Mouse (Mus musculus): ENCODE measurements at regions not wholly inside any gene's neighbourhood (a gene's known extent, or its start where the extent isn't known, plus 50 kb on each side); places are given as distances from the start of the nearest gene placed in this dataset.

DNA sequence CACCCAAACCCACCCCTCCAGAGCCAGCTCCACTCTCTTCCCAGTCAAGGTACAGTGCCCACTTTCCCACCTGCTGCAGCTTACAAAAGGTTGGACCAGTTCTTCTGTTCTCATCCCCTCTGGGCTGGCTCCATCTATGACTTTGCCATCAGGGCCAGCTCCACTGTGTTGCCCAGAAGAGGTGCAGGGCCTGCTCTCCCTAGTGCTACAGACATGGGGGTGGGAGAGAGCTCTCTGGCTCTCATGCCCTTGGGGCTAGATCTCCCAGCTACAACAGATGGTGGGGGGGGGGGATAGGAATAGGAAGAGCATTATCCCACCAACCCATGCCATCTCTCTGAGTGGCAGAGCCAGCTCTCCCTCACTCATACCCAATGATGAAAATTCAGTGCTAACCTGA is 219.6 kb upstream of the G2e3 start:
- no peak for DNase-seq (ENCODE audit: low read depth, low spot score)

DNA sequence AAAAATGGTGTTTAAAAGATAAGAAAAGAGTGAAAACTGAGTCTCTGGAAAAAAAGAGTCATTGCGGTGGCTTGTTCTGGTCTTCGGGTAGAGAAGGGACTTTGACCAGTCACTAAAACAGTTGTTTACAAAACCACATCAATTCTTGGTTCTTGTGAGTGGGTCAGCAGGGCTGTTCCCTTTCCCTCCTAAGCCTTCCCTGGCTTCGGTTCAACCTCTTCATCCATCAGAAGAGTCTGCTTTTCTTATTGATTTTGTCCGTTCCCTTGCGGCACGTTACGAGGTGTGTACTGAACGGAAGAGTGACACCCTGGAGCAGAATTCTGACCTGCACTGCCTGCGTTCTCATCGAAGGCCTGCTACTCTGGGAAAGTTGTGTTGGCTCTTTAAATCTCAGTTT is 229.1 kb upstream of the G2e3 start:
- DNase-seq (ENCODE audit: low read depth, low spot score) = no peak

DNA sequence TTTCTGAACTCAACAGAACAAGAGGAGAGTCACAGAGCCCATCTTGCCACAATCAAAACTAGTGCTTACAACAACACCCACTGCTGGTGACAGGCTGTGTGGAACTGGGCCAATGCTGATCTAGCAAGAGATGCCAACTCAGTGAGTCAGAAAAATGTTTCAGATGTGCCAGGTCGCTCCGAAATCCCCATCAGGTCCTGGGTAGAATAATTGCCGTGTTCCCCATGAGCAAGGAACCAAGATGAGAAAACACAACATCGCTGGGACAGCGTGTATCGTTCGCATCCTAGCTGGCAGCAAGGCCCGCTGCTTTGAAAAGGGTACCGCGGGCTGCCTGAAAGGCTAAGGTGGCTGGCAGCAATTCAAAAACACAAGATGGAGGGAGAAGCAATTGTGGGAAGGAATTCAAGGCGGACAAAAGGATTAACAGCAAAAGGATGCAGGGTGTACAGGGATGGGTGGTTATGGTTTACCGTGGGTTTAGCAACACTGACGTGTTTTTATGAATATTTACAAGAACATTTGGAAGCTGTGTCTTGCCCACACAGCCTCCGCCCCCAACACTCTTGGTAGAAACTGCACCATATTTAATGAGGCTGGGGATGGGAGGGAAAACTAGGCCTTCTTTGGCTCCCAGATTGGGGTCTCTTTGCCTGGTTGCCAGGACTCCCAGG is 229.7 kb upstream of the G2e3 start:
- no peak for DNase-seq (ENCODE audit: low read depth, low spot score)

DNA sequence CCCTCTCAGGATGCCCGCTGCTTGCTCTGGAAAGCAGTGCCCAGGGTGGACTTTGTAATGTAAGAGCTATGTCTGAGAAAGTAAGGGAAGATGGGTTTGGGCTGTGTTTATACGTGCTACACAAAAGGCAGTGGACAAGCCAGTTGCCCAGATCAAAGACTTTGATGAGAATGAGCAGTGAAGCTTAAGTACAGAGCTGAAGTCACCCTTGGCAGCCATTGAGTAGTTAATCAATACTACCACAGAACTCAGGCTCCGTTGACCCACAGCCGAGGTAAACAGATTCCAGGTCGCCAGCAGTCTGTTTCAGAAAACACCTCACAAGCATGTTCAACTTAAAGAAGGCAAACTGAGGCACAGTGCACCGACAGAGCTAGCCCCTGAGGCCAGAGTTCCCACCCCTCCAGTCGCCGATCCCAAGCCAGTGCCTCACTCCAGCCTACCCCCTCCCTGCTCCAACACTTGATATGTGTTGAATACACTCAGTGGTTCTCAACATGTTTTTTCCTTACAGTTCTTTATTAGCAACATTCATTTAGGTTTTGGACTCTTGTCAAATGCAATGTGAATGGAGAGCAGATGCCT is 230.3 kb upstream of the G2e3 start:
- no peak for DNase-seq (ENCODE audit: low read depth, low spot score)

DNA sequence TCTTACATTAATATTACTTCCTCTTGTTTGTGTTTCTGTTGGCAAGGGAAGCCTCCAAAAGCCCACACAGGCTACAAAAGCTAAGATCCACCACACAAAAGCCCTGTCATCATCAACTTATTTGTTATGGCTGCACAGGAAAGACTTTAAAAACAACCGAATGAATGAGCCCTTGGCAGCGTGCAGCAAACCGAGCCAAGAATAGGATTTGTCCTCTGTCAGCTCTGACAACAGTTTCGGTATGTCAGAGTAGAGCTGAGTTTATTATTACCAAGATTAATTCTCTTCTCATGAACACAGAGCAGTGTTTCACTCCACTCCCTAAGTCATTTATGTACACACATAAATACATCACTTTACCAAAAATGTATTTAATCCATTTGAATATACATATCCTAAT is 236.1 kb upstream of the G2e3 start:
- DNase-seq (ENCODE audit: low read depth, low spot score) = no peak

DNA sequence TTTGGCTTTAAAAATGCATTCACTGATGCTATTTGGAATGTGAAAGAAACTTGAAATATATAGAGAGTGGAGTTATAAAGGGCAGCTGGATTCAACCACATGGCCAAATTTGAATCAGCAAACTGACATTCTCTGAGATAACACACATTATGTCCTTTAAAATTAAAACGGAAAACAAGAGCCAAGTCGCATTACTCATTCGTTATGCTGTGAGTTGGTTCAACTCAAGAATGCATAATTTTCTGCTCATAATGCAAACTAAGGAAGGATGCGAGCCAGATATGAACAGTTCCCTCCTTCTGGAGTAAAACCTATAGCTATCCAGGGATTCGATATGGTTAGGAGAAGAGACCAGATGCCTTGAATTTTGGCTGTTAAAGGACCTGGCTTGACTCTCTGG is 239.8 kb upstream of the G2e3 start:
- DNase-seq (ENCODE audit: low read depth, low spot score) = no peak

DNA sequence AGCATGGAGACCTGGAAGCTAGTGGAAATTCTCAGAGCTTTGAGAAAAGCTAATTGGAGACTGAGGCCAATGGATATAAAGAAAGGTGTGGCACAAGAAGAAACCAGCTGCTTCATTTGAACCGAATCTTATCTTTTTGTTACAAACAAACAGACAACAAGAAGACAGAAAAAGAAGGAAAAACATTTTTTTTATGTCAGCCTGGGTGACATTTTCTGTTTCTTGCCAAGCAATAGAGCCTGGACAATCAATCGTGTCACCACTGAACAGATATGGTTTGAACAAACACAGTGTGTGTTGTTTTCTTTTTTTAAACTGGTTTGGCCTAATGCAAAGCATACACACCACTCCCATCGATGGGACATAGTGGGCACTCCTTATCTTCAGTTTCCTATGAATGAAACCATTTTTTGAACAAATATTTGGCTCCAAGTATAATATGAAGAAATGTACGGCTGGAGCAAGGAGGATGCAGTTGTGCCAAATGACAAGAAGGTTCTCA is 244.3 kb upstream of the G2e3 start:
- DNase-seq (ENCODE audit: low read depth, low spot score) = no peak

DNA sequence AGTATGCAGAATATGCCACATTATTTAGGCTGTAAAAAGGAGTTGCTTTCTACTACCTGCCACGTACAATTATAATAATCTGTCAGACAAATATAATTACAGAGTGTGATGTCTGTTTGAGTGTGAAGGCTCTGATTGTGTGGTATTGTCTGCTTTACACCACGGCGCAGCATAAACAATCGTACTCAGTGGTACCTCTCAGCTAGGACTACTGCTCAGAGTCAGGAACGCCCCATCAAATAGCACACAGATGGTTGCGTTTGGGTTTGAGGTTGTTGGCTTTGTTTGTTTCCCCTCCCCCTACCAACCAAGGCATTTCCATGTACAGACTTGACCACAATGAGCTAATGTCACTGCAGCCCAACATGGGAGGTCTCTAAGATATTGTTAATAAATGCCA is 246.2 kb upstream of the G2e3 start:
- no peak for DNase-seq (ENCODE audit: low read depth, low spot score)

DNA sequence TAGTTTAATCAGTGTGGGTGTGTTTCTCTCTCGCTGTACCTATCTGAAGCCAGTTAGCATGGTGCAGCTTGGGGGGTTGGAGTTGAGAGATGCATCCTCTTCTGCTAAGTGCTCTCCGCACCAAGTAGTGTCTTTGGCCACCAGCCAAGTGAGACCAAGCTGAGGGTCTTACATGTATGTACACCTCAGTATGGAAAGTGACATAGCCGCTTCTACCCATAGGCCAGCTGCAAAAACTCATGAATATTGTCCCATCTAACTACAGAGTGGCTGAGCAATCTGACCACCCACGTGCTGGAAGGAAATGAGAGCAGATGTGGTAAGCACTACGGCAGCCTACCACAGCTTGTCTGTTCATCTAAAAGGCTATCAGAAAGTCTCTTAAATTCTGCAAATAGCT is 247.0 kb upstream of the G2e3 start:
- no peak for DNase-seq (ENCODE audit: low read depth, low spot score)

DNA sequence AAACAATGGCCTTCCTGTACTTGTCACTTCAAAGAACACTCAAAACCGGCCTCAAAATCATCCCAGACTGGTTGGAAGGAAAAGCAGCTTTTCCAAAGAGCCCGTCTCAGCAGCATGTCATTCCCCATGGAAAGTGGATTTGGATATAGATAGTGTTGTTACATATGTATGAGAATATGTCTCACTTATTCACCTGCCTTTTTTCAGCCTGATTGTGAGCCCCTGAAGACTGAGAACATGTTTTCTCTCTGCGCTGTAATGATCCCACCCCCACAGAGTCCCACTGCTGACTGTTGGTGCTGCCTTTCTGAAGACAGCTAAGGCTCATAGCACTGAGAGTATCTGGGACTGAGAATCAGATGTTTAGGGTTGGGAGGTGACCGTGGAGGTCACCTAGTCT is 251.9 kb upstream of the G2e3 start:
- DNase-seq (ENCODE audit: low read depth, low spot score) = no peak

DNA sequence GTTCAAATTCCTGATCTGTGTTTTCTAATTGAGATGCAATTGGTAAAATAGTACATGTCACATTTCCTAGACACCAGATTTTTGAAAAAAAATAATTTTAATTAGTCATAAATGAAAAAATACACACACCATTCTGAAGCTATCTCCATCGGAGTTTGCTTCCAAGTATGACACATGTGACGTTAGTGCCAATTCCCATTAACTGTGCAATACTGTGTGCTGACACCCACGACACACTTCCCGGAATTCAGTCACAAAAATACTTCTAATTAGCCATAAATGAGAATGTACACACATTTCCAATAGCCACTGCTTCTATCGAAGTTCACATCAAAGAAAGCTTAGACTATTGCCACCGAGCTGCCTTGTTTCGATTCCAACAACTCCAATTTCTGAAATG is 258.5 kb upstream of the G2e3 start:
- DNase-seq (ENCODE audit: low read depth, low spot score) = no peak

DNA sequence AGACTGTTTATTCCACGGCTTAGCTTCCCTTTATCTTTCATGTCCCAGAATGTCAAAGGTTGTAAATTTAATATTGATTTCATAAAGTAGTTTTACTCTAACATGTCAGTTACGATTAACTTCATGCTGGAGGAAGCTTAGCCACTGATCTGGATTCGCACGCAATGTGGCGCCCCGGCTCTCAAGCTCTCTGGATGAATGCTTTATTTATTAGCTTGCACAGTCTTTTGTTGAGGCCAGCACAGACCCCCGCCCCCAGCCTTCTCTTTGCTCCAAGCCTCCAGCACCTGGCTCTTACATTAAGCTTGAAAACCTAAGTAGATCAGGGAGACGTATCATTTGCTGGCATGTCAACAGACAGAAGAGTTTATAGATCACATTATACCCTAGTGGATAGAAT is 266.1 kb upstream of the G2e3 start:
- no peak for DNase-seq (ENCODE audit: low read depth, low spot score)

DNA sequence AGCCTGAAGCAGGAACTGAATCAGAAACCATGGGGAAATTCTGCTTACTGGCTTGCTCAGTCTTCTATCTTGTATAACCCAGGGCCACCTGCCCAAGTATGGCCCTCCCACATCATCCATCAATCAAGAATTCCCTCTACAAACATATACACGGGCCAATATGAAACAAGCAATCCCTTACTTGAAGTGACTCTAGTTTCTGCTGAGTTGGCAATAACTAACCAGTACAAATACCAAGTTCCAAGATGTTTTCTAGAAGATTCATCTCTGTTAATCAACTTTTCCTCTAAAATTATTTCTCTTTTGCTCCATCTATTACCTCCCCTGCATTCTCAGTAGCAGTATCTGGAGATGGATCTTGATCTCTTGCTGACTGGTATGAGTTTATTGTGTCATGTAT is 274.4 kb upstream of the G2e3 start:
- no peak for DNase-seq (ENCODE audit: low read depth, low spot score)

DNA sequence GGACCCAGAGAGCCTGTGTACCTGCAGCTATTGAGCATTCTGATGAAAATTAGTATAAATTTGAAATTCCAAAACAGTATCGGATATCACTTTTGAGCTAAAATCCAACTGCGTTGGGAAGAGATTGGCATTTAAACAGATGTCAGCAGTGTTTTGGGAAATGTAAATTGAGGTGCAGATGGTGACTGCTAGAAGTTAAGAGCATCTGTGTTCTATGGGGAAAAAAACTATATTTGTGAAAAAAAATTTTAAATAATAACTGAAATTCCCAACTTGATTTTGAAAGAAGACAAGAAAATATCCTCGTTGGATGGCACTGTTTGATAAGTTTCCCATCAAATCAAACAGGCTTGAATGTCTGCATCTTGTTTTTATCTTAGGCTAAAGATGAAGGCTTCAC is 286.9 kb upstream of the G2e3 start:
- DNase-seq (ENCODE audit: low read depth, low spot score) = no peak

DNA sequence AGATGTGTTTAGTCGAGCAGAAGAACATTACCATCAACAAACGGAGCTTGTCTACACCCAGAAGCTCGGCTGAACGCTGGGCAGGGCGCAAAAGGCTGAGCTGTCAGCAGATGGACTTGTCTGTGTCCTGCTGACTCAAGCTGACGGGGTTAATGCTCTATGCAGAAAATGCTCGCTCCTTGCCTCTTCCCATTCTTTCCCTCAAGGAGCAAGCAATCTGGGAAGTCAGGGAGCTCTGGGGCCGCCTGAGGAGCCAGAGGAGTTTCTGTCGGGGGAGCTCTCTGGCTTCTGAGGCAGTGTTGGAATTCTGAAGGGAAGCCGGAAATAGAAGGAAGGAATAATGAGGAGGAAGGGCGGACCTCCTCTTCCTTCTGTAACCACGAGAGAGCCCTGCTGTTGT is 289.3 kb upstream of the G2e3 start:
- no peak for DNase-seq (ENCODE audit: low read depth, low spot score)

DNA sequence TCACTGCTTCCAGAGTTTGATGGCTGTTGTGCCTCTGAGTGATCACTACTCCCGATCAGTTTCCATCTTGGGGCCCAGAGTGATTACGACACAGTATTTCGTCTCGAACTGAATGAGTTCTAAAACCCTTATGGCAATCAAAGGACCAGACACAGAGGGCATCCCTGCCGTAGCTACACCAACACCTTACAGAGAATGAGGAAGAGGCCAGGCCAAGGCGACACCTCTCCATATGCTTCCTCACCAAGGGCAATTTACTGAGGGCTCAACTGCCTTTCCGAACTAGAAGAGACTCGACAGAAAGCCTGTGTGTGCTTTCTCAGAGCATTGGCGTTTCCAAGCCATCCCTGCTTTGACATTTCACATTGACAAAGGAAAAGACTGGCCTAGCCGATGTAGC is 289.8 kb upstream of the G2e3 start:
- DNase-seq (ENCODE audit: low read depth, low spot score) = no peak

DNA sequence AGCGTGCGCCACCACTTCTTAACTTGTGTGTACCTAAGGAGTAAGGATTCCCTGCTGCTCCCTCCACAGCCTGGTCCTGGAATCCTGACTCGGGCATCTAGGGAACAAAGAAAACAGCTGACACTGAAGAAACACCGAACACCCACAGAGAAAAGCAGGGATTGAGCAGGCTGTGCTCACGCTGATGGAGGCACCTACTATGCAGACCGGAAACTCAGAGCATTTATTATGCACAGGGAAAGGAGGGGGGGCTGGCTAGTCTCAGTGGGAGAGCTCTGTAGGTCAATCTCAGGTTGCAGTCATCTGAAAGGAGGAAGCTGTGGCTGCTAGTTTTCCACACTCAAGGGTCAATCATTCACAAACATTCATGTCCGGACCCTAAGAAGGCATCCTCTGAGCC is 300.7 kb upstream of the G2e3 start:
- no peak for DNase-seq (ENCODE audit: low read depth, low spot score)

DNA sequence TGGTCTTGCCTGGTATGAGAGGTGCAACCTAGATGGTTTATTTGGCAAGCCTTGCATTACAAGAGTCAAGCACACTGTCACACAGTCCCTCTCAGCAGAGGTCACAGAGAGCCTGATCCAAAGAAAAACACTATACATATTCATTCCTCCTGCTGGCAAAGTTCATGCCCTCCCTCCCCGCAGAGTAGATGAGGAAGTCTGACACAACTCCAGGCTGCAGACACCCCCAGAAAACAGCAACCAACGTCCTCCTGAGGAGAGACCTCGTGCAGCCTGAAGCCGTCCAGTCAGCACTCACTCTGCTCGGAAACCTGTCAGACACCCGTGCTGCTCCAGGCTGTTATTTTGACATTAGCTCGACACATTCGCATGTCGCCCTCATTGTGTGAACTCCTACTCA is 302.4 kb upstream of the G2e3 start:
- DNase-seq (ENCODE audit: low read depth, low spot score) = no peak

DNA sequence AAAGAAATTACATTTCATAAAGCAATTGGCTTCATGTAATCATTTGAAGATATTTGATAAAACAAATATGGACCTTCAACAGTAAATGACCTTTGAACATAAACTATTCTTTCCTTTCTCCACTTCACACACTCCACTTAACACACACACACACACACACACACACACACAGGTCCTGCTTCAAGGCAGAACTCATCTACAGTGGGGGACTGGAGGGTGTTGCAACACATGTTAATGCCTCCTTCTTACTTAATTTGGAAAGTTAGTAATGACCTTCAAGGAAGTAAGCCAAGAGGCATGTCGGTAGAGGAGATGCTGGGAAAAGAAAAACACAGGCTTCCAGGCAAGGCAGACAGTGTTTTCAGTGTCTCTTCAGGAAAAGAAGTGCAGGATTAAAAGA is 302.8 kb upstream of the G2e3 start:
- no peak for DNase-seq (ENCODE audit: low read depth, low spot score)

DNA sequence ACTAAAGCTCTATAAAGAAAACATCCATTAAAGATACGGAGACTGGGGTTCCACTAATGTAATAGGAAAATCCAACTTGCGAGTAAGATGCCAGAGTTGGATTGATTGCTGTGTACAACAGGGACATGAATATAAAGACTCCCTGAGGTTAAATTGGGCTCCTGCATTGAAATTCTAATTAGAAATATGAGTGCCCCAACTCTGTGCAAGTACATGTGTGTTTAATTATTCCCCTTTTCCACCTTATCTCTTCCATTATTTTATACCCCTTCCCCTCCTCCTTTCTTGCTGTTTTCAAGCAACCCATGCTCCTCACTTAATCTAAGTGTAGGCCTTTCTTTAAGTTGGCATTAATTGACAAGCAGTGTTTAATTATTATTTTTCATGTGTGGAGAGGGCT is 315.7 kb upstream of the G2e3 start:
- no peak for DNase-seq (ENCODE audit: low read depth, low spot score)

DNA sequence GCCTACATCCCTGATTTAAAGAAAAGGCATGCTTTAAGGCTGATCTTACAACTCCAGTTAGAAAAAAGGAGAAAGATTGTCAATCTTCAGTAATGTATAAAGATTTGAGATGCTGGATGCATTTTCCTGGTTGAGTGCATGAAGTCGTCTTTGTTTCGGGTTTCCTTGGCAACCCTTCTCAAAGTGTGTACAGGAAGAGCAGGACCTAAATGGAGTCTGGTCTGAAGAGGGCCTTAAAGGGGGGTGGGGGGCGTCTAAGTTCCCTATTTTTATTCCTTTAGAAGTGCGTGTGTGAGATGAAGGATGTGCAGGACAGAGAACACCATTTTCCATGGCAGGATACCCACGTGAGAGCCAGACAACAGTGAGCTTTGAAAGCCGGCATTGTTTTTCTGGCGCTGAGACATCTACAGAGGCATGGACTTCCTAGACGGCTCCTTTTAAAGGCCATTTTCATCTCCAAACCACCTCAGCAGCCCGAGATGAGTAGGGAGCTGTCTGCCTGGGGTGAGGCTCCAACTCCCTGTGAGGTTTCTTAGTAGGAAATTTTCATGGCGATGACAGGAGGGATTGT is 319.2 kb upstream of the G2e3 start:
- DNase-seq (ENCODE audit: low read depth, low spot score) = no peak

DNA sequence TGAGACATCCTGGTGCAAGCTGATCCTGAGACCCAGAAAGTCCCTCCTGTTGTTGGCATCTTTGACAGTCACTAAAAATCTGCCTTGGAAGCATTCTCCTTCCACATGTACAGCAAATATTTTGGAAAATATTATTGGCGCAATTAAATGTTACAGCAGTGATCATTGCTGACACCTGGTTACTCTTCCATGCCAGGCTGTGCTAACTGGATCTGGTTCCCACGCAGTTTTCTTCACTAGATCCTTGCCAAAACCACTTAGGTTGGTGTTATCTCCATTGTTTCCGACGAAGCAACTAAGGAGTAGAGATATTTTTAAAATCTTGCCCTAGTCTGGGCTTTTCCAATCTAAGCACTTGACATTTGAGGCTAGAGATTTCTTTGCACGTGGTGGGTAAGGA is 321.8 kb upstream of the G2e3 start:
- DNase-seq (ENCODE audit: low read depth, low spot score) = no peak

DNA sequence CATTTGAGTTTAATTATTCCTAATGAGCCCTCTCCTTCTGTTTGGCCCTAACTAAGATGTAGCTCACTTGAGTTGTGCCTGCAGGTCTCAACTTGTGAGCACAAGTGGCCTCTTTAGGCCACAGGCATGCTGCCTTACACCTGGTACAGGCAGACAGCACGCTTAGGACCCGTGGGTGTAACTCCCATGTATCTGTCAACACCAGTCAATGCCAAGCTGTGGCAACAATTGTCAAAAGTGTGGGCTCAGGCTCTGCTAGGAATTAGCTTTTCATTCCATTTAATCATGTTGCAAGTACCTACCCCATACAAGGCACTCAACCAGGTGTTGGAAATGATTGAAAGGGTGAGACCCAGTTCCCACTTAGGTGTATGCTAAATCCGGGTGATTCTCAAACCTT is 322.3 kb upstream of the G2e3 start:
- no peak for DNase-seq (ENCODE audit: low read depth, low spot score)

All from CD4-positive, CD25-positive, alpha-beta regulatory T cell, adult 2 months (primary cell).